Mouse (Mus musculus): ENCODE results near the gene Gm39115. TPM values are rescaled to one million over a fixed set of nuclear protein-coding genes. Genes with fewer than 3 reads are reported as not detected.

The Gm39115 gene
- polyA plus RNA-seq, 1 experiment from 2014 or later = not detected

DNA sequence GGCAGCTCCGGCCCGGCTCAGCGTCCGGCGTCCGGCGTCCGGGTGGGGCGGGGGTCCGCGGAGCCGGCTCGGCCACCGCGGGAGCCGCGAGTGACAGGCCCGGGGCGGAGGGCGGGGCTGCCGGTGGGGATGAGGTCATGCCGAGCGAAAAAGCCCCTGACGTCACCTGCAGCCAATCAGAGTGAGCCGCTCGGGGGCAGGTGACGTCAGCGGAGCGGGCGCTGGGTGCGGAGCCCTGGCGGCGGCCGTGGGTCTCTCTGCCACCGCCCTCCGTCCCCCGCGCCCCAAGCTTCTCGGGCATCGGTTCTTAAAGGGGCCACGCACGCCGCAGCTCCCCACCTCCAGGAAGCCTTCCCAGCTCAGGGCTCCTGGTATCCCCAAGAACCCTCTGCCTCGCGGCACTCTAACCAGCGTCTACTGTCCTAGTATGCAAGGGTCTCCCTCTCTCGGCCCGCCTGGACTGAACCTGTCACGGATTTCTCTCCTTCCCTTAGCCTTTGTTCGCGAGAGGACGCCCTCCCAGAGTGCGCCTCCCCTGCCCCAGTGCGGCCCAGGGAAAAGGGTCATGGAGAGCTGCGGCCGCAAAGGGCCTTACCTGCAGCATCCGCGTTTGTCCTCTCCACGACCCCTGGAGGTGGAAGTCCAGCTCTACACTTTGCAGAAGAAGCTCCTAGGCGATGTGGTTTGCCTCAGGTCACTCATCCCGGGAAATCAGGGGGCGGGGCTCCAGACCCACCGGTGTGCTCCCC lies 40.5 kb downstream of the Gm39115 start, which contains the start of gene Dusp8:
Gene Dusp8, minus strand, starts transcription at position 661 of the 749 bp plus-strand sequence.
- peak within 1 kb of the TSS; percentile 87 for H3K4me3 ChIP-seq (replicated peaks)
- under 1% methylated on average over 58 of the region's 63 CpGs for WGBS (ENCODE audit: insufficient replicate concordance)

DNA sequence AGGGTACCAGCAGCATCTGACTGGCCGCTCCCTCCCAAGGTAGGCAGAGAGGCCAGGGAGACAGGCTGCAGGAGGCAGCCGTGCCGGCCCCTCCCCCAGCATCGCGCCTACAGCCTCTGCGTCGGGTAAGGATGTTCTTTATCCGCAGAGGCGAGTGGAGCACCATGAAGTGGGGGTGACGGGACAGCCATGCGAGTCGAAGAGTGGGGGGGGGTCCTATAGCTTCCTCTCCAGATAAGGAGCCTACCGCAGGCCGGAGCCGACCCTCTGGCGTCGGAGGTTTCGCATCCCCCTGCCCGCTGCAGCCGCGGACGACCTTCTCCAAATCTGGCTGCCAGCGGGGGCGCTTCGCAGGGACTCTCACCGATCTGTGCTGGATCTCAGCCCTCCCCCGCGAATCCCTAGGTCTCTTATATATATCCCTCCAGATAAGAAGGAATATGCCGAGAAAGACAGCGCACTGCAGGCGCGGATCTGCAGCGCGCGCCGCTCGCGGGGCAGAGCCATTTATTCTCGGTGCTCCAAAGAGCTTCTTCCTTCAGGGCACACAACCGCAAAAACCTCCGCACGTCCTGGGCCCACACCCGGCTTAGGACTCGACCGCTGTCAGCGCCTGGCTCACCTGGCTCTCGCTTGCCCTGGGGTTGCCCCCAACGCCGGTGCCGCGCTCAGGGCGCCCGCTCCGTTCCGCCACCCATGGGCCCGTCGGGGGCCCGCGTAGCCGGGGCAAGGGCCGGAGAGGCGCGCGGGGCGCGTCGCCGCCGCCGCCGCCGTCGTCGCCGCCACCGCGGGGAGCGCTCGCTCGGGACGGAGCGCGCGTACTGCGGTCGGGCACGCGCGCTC lies 41.3 kb downstream of the Gm39115 start:
- peak overlapping the region; percentile 98 for H3K9ac ChIP-seq
- peaks cover 60% of the 10 kb centered on the region for H3K4me1 ChIP-seq (replicated peaks)
- H3K9me3 ChIP-seq (replicated peaks) = no peaks in the 10 kb centered on the region
- peaks cover 100% of the 10 kb centered on the region for H3K27me3 ChIP-seq
- peak overlapping the region; percentile 87 for H3K4me3 ChIP-seq (replicated peaks)
- WGBS (ENCODE audit: insufficient replicate concordance) = under 1% methylated on average over 89 of the region's 89 CpGs
- H3K36me3 ChIP-seq (replicated peaks) = no peaks in the 10 kb centered on the region
- peak overlapping the region; percentile 84 for H3K27ac ChIP-seq (replicated peaks)
- H3K4me2 ChIP-seq = peak overlapping the region; percentile 97
- peak; percentile 72 for ATAC-seq (ENCODE audit: insufficient read depth)

More for the DNA sequence above, 40.5 kb downstream of the Gm39115 start, which contains the start of gene Dusp8:
- Histone ChIP-seq H3K9ac (peak within 1 kb of the TSS; percentile 98), H3K4me1 (replicated peaks) (peaks cover 51% of the 10 kb centered on the region), H3K27ac (replicated peaks) (peak within 1 kb of the TSS; percentile 84), H3K36me3 (replicated peaks) (no peaks in the 10 kb centered on the region), H3K4me2 (peak within 1 kb of the TSS; percentile 97), H3K27me3 (peaks cover 100% of the 10 kb centered on the region), H3K9me3 (replicated peaks) (no peaks in the 10 kb centered on the region)
- ATAC-seq (ENCODE audit: insufficient read depth) = peak; percentile 83

- H3K36me3 ChIP-seq (replicated peaks) = no peaks in the 10 kb centered on the region
- peaks cover 67% of the 10 kb centered on the region for H3K4me1 ChIP-seq (replicated peaks)
- peak overlapping the region; percentile 84 for H3K27ac ChIP-seq (replicated peaks)
- H3K4me2 ChIP-seq = peak overlapping the region; percentile 97
- peaks cover 100% of the 10 kb centered on the region for H3K27me3 ChIP-seq
- peak overlapping the region; percentile 98 for H3K9ac ChIP-seq
- WGBS (ENCODE audit: insufficient replicate concordance) = 17% methylated on average over 6 of the region's 6 CpGs
- peak overlapping the region; percentile 87 for H3K4me3 ChIP-seq (replicated peaks)
- ATAC-seq (ENCODE audit: insufficient read depth) = peak; percentile 8
- no peaks in the 10 kb centered on the region for H3K9me3 ChIP-seq (replicated peaks)
These were observed 42.1 kb downstream of the Gm39115 start for GRCm38 (mm10) chr7:142093696-142094240.

DNA sequence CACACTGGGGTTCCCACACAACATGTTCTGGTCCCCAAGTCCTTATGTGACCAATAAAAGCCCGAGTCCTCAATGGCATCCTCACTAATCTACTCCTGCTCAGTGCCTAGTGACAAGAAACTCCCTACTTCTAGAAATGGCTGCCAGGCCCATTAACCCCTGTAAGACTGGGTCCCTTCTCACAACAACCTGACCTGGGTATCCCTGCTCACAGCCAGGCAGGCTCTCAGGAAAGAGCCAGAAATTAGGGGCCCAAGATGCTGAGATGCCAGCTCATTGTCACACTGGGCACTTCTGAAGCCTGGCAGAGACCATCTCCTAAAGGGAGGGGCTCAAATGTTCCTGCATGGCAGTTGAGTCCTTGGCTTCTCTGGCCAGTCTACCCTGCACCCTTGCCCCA lies 42.8 kb downstream of the Gm39115 start:
- ATAC-seq (ENCODE audit: insufficient read depth) = no peak
- Histone ChIP-seq H3K4me1 (replicated peaks) (peaks cover 75% of the 10 kb centered on the region), H3K9ac (peak overlapping the region; percentile 98; the same call in 1 of the 2 replicates), H3K9me3 (replicated peaks) (no peaks in the 10 kb centered on the region), H3K36me3 (replicated peaks) (no peaks in the 10 kb centered on the region), H3K4me3 (replicated peaks) (peak overlapping the region; percentile 87), H3K4me2 (peak overlapping the region; percentile 97), H3K27ac (replicated peaks) (peak overlapping the region; percentile 84; the same call in 1 of the 2 replicates), H3K27me3 (peaks cover 99% of the 10 kb centered on the region)
- whole genome bisulfite sequencing (ENCODE audit: insufficient replicate concordance) = 48% methylated on average over 1 of the region's 1 CpGs

GRCm38 (mm10) chr7:142091848-142092247 lies 44.0 kb downstream of the Gm39115 start:
- Histone ChIP-seq H3K27me3 (peaks cover 88% of the 10 kb centered on the region), H3K27ac (replicated peaks) (no peak overlapping the region; the same call in 1 of the 2 replicates), H3K4me3 (replicated peaks) (no peak overlapping the region), H3K4me2 (0 out of 2 replicates have a peak overlapping the region, but pooled peaks have one; percentile 97), H3K4me1 (replicated peaks) (peaks cover 82% of the 10 kb centered on the region), H3K9ac (no peak overlapping the region), H3K36me3 (replicated peaks) (no peaks in the 10 kb centered on the region), H3K9me3 (replicated peaks) (no peaks in the 10 kb centered on the region)
- no peak for ATAC-seq (ENCODE audit: insufficient read depth)
- WGBS (ENCODE audit: insufficient replicate concordance) = 10% methylated on average over 4 of the region's 4 CpGs

DNA sequence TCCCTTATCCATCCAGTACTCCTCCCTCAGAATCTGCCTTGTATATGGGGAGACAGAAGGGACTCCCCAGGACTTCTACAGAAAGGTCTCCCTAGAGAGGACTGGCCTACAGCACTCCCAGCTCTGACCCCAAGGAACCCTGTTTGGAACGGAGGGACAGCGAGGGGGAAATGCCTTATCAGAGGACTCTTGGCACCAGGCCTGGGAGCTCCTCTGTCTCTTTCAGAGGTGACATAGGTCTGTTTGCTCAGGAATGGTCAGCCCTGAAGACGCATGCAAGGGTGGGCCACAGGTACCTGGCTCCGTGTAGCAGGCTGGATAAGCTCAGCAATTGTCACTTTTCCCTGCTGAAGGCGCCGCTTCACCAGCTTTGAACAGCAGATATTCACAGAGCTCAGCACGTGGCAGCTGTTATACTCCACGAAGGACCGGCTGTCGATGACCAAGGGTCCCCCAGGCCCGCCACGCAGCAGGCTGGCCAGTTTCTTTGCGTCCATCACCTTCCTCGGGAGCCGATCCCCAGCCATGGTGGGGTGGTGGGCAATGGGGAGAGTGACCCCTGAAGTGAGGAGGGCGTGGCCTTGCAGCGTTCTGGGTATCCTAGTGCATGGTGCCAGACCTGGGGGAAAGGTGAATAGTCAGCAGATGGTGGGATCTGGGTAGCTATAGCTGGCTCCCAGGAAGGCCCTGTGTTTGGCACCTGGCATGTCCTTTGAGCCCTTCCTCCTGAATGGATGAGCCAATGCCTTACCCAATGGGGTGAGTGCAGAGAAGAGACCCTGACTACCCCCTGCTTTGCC lies 46.0 kb downstream of the Gm39115 start:
- ATAC-seq (ENCODE audit: insufficient read depth) = no peak
- WGBS (ENCODE audit: insufficient replicate concordance) = 66% methylated on average over 17 of the region's 17 CpGs
- Histone ChIP-seq H3K4me3 (replicated peaks) (no peak overlapping the region), H3K4me2 (peak overlapping the region; percentile 32; the same call in 1 of the 2 replicates), H3K27me3 (peaks cover 70% of the 10 kb centered on the region), H3K4me1 (replicated peaks) (peaks cover 92% of the 10 kb centered on the region), H3K27ac (replicated peaks) (peak overlapping the region; percentile 96), H3K36me3 (replicated peaks) (peaks cover 1% of the 10 kb centered on the region; the same call in 1 of the 2 replicates), H3K9ac (peak overlapping the region; percentile 56), H3K9me3 (replicated peaks) (no peaks in the 10 kb centered on the region)

GRCm38 (mm10) chr7:142088886-142089285 lies 46.9 kb downstream of the Gm39115 start:
- H3K36me3 ChIP-seq (replicated peaks) = peaks cover 11% of the 10 kb centered on the region
- peak overlapping the region; percentile 96 for H3K27ac ChIP-seq (replicated peaks)
- H3K9ac ChIP-seq = peak overlapping the region; percentile 56; the same call in 1 of the 2 replicates
- H3K27me3 ChIP-seq = peaks cover 70% of the 10 kb centered on the region
- no peaks in the 10 kb centered on the region for H3K9me3 ChIP-seq (replicated peaks)
- no peak for ATAC-seq (ENCODE audit: insufficient read depth)
- H3K4me2 ChIP-seq = peak overlapping the region; percentile 32
- WGBS (ENCODE audit: insufficient replicate concordance) = 10% methylated on average over 5 of the region's 5 CpGs
- peaks cover 92% of the 10 kb centered on the region for H3K4me1 ChIP-seq (replicated peaks)
- H3K4me3 ChIP-seq (replicated peaks) = no peak overlapping the region

- ATAC-seq (ENCODE audit: insufficient read depth) = peak; percentile 99
- peak overlapping the region; percentile 69 for H3K4me2 ChIP-seq
- peaks cover 70% of the 10 kb centered on the region for H3K27me3 ChIP-seq
- peaks cover 28% of the 10 kb centered on the region for H3K36me3 ChIP-seq (replicated peaks)
- peak overlapping the region; percentile 29 for H3K4me3 ChIP-seq (replicated peaks)
- H3K9ac ChIP-seq = peak overlapping the region; percentile 66
- peak overlapping the region; percentile 96 for H3K27ac ChIP-seq (replicated peaks)
- H3K9me3 ChIP-seq (replicated peaks) = no peaks in the 10 kb centered on the region
- peaks cover 82% of the 10 kb centered on the region for H3K4me1 ChIP-seq (replicated peaks)
- 44% methylated on average over 1 of the region's 1 CpGs for WGBS (ENCODE audit: insufficient replicate concordance)
These were observed 48.7 kb downstream of the Gm39115 start for GRCm38 (mm10) chr7:142087069-142087652.

DNA sequence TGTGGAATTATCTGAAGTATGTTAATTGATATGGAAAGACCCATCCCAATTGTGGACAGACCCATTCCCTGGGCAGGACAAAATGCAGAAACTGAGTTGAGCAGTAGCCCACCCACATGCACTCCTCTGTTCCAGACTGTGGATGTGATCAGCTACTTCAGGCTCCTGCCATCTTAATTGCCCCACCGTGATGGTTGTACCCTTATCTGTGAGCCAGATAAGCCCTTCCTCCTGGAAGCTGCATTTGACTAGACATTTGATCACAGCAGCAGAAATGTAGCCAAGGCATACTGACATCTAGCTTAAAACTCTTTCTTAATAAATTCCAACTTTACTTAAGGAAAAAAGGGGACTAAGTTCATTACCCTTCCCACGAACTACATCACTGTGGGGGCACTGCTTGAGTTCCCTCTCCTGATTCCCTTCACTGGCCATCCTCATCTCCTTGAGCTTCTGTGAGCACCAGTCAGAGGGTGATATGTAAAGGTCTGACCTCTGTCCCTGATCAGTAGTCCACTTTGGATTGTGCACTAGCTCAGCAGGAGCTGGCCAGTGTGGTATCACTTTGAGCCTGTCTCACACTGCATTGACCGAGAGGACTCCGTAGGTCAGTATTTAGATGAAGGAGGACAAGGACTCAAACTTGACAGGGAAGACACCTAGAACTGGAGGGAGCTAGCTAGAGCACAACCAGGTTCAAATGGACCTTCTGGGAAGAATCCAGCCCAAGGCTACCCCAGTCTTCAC lies 49.5 kb downstream of the Gm39115 start:
- Histone ChIP-seq H3K4me2 (peak overlapping the region; percentile 69), H3K27ac (replicated peaks) (peak overlapping the region; percentile 96), H3K9ac (peak overlapping the region; percentile 66), H3K9me3 (replicated peaks) (no peaks in the 10 kb centered on the region), H3K4me3 (replicated peaks) (peak overlapping the region; percentile 29), H3K36me3 (replicated peaks) (peaks cover 37% of the 10 kb centered on the region), H3K4me1 (replicated peaks) (peaks cover 76% of the 10 kb centered on the region), H3K27me3 (peaks cover 70% of the 10 kb centered on the region)
- WGBS (ENCODE audit: insufficient replicate concordance) = 49% methylated on average over 4 of the region's 4 CpGs
- ATAC-seq (ENCODE audit: insufficient read depth) = peak; percentile 10
